Mouse (Mus musculus): ENCODE data around the gene Tiprl. TPM values are rescaled to one million over a fixed set of nuclear protein-coding genes. Genes with fewer than 3 reads are reported as not detected.

Tiprl gene
- total RNA-seq (2023), result 10 to 100 TPM; 29.7 to 38.1 TPM

DNA sequence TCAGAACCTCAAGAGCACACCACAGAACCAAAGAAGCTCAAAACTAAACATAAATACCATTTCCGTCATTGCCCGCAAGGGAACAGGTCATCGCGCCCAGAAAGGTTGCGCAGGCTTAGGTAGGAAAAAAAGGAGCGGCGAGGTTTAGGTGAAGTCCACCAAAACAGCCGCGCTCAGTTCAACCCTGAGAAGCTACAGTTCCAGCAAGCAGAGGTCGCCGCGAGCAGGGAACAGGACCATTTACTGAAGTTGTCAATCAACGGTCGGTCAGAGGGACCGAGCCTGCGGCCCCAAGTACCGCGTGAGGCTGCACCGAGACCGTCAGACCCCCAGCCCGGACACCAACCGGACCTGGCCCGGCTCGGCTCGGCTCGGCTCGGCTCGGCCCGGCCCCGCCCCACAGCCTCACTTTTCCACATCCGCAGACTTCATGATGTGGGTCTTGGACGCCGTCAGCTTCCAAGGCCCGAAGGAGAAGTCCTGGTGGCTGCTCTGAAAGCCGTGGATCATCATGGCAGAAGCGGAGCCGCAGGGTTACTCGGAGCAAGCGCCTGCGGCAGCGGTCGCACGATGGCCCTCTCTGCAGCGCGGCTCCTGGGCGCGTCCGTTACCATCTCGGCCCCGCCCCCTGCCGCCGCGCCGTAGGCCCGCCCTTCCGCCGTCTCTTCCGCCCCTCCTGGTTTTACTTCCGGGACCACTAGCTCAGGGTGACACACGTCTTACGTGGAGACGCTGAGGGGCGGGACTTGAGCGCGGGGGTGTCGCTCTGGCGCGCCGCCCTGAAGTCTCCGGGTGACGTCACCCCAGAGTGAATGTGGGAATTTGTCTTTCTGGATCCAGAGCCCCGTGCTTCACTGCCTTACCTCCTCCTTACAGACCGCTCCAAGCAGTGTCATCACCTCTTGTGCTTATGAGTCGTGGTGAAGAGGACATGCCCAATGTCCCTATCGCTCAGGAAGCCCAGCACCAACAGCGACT lies at the start of gene Tiprl:
TSS of gene Tiprl (minus strand) at position 676 of the 978 bp plus-strand sequence.

DNA sequence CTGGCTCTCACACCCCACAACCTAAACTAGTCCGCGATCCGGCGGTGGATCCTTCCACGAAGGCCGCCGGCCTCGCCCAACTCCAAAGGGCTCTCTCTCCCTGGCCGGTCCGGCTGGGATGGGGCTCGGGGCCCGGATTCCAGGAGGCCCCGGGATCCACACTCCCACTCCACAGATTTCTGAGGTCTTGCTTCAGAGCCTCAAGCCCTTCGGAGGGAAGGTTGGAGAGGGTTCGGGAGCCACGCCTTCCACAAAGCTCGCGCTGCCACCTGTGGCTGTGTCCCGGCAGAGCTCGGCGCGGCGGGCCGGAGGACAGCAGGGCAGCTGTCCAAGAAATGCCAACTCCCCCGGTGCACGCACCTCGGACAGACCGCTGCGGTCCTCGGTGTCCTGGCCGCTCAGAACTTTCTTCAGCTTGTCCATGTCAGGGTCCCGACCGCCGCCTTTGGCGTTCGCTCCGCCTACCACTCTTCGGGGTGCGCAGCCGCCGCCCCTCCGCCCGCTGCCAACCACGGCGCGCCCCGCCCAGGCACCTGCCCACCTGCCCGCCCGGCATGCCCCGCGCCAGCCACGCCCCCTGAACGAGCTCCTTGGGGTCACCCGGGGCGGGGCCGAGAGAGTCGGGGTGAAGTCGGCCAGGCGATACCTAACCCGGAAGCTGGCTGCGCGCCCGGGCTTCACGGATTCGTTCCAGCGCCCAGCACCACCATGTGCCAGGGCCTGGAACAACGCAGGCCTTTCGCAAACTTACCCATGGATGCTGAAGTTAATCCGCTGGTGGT lies 42.7 kb downstream of the Tiprl start, which contains the start of gene Sft2d2:
TSS of gene Sft2d2 (minus strand) at position 559 of the 782 bp plus-strand sequence.

Other genes with a start within 250 kb of the Tiprl start
- gene Tbx19, start 76.2 kb downstream of the Tiprl start, total RNA-seq (2023), result under 1 TPM; 0.31 to 0.67 TPM
- 10 to 100 TPM; 55.5 to 56.0 TPM for gene Sft2d2, start 42.6 kb downstream of the Tiprl start, total RNA-seq (2023)
- gene Gpr161, start 58.8 kb upstream of the Tiprl start, total RNA-seq (2023), result under 1 TPM in 1 of 2 experiments, not detected in 1; 0.13 TPM
- gene Dcaf6, start 223.5 kb upstream of the Tiprl start, total RNA-seq (2023), result 10 to 100 TPM; 27.8 to 36.4 TPM
- gene Mpc2, start 223.6 kb upstream of the Tiprl start, total RNA-seq (2023), result 10 to 100 TPM; 63.1 to 67.9 TPM
- under 1 TPM; 0.75 to 0.98 TPM for gene Adcy10, start 248.2 kb upstream of the Tiprl start, total RNA-seq (2023)